Mouse (Mus musculus) CH12.LX (cell line): ENCODE results near the gene Fgd6.

Source experiments
- CHD2 ChIP-seq: IDR thresholded peaks from 2 replicates; pipeline ENCODE4 v1.6.1; 2011; ENCODE audit warnings: low read length, improper control_type of control experiment
- EP300 ChIP-seq: IDR thresholded peaks from 2 replicates; pipeline ENCODE4 v1.6.1; 2011; ENCODE audit warnings: low read length, improper control_type of control experiment
- SMC3 ChIP-seq: IDR thresholded peaks from 2 replicates; pipeline ENCODE4 v1.6.1; 2011; ENCODE audit warnings: low read depth, low read length, improper control_type of control experiment

DNA sequence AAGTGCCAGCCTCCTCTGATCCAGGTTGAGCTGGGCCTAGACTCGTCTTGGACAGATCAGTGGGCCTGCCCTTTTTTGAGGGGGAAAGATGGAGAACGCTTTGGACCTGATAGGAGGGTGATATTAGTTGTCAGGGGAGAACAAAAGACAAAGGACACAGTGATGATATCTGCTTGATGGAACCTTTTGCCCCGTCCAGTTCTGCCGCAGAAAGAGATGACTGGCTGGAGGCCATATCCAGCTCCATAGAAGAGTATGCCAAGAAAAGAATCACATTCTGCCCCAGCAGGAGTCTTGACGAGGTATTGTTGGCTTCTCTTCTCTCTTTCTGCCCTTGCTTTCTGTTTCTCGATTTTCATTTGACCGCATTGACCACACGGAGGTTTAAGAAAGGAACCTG is 97.3 kb downstream of the Fgd6 start:
- TF ChIP-seq CHD2, result no peak
- no peak for TF ChIP-seq SMC3
- no peak for TF ChIP-seq EP300
